Mouse (Mus musculus) B cell, adult 2 months (primary cell): ENCODE data around the gene Art5.

Source experiments
- DNase-seq, 2 experiments: peaks; one replicate each; pipeline ENCODE4 v3.0.0; 2022

The Art5 gene

DNA sequence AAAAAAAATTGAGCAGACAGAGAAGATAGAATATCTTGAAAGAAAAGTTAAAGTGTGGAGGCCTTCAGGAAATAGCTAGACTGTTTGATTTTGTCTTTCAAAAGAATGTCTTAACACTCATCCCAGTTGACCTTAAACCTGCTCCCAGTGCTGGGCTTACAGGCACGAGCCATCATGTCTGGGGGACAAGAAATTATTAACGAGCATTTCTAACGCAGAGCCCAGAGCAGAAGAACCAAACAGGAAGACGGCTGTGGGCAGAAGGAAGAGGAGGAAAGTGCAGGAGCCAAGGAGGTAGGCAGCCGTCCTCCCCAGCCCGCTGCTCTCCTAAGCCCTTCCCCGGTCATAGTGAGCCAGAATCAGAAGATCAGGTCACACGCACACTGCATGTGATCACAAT, 29.0 kb downstream of the Art5 start:
- no peak for DNase-seq

DNA sequence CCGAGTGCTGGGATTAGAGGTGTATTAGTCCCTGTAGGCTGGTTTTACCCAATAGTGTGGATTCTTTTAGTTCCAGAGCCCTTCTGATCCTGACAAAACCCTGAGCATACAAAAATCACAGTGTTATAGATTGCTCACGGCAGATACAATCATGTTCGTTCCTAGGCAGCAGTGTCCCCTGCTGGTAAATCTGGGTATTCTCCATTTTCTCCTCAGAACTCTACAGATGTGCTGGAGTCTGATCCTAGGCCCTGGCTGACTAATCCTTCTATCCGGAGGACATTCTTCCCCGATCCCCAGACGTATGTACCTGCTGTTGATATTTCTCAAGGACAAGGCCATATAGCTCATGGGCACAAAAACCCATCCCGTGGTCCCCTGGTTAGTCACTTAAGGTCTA, 30.8 kb downstream of the Art5 start:
- DNase-seq: peak; percentile 40 to 41

DNA sequence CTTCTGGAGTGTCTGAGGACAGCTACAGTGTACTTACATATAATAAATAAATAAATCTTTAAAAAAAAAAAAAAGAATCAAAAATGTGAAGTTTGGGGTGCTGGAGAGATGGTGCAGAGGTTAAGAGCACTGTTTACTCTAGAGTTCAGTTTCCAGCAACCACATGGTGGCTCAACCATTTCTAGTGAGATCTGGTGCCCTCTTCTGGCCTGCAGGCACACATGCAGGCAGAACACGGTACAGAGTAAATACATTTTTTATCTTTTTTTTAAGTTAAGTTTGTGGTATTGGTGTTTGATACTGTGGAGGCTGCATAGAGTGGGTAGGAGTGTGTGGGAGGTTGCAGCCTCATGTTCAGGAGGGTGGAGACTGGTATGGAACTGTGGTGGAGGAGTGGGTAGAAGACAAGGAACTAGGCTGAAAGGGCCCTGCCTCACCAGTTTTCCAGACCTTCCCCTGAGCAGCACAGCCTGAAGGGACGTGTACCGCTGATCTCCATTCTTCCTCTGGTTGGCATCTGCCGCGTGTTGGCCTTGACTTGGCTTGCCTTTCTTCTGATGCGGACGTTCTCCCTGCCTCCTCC, 32.5 kb downstream of the Art5 start:
- peak; percentile 61 to 63 for DNase-seq

DNA sequence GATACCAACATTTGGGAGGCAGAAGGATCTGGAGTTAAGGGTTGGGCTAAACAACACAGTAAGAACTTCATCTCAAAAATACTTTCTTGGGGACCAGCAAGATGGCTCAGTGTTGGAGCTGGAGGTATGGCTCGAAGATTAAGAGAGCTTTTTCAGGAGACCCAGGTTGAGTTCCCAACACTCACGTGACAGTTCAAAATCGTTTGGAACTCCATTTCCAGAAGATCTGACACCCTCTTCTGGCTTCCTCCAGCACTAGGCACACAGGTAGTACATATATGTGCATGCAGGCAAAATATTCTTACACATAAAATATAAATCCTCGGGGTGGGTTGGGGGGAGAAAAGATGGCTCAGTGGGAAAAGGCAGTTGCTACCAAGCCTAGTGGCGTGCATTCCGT, 42.9 kb downstream of the Art5 start:
- DNase-seq: no peak

DNA sequence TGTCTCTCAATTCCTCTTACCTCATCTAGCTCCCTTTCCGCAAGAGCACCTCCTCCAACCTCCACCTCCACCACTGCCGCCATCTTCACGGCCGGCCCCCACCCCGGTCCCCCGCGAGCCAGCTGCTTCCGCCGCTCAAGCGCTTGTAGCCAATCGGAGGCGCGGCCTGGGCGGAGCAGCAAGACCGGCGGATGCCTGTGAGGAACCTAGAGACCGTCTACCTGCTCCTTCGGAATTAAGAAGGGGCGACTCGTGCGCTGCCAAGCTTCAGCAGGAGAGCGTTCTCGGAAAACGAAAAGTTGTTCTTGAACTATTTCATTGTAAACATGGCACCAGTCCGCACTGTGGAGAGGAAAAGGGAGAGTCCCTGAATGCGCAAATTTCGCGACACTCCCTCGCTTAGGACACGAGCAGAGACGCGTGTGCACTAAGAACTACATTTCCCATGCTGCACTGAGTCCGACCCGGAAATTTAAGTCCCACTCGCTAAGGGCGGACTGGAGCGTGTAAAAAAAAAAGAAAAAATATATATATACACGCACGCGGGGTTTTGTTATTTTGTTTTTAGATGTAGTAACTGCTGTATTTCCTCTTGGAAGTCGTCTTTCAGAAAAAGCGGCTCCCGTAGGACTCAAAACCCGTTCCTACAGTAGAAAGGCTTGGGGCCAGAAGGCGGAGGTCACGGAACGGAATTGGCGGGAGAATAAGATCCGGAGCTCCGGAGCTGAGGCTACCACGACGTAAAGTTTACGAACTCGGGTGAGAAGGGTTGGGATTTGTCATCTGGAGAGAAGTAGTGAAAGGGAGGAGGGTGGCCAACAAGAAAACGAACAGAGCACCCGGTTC, 44.0 kb downstream of the Art5 start, which contains the start of the genes Rnf121, Xndc1 and Xntrpc:
TSS of gene Rnf121 (minus strand) at position 424 of the 846 bp plus-strand sequence.
TSS of gene Xndc1 (plus strand) at position 466 of the 846 bp plus-strand sequence.
TSS of gene Xntrpc (plus strand) at position 668 of the 846 bp plus-strand sequence.
- peak; percentile 92 to 93 for DNase-seq

DNA sequence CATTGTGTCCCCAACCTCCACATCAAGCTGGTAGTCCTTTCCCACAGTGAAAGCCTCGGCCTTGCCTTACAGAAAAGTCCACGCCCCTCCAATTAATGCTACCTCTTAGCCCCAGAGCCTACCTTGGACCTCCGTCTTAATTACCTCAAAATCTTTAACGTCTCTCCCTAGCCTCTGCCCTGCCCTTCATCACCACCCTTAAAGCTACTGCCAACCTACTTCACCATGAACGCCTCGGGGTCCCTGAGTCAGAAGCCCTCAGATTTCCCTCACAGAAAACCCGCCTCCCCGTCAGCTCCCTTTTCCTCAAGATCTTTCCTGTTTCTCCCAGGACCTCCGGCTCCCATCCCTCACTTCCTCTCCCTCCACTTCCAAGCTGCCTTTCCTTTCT, 44.6 kb downstream of the Art5 start:
- no peak for DNase-seq

DNA sequence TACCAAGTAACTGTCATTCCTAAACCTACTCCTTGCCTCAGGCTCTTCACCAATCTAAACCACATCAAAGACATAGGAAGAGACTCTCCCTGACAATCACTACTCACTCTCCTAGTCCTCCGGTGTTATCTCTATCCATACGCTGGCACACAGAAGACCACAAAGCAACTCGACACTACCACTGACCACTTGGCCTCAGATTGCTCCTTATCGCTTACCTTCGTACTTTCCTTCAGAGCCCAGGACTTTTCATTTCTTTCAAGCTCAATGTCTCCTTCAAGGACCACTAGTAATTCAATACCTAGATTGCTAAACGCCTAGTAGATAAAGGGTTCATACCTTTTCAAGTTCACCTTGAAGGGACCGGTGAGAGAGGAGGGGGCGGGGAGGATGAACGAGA, 45.4 kb downstream of the Art5 start:
- DNase-seq: no peak

DNA sequence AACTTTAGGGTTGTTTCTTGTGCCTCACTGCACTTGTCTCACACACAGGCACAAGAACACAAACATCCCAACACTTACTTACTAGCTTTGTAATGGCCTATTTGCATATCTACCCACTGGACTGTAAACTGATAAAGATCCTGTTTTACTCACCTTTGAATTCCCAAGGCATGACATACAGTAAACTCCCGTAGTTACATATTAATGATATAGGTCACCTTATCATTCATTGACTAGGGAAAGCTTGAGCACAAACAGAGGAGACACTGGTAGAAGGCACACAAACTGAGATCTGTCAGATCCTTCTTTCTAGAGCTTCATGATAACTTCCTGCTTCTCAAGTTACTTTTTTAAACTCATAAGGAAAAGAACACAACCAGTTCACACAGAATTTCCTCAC, 47.1 kb downstream of the Art5 start:
- no peak for DNase-seq

DNA sequence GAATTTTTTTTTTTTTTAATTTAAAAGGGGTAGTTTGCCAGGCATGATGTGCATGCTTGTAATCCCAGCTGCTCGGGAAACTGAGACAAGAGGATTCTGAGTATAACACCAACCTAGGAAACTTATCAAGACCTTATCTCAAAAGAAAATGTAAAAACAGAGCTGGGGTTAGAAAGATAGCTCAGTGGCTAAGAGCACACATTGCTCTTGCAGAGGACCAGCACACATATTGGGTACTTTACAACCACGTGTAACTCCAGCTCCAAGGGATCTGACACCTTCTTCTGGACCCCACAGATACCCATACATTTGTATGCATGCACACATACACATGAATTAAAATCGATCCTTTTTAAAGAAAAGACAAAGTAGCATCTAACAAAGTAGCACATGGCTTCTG, 47.9 kb downstream of the Art5 start:
- no peak for DNase-seq

DNA sequence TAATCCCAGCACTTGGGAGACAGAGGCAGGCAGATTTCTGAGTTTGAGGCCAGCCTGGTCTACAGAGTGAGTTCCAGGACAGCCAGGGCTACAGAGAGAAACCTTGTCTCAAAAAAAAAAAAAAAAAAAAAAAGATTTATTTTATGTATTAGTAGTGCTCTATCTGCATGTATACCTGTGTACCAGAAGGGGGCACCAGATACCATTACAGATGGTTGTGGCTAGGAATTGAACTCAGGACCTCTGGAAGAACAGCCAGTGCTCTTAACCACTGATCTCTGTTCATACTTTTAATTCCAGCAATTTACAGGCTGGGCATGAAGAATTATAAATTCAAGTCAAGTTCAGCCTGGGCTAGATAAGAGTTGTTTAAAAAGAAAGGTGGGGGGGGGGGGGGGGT, 60.8 kb downstream of the Art5 start:
- peak; percentile 12 to 31 for DNase-seq
